In genomic region chr11:94989562-94990017, GRCm38 (mm10) we compare ENCODE assay signal across 1 mouse cellular context.
A peak's percentile ranks its signal among the peaks of the same experiment; 100 is the strongest.
TF ChIP-seq lines count a peak whose summit lies in the region.

No protein-coding gene starts in this region.

TF ChIP-seq in CH12.LX, 34 proteins besides CTCF, POLR2A, EP300 and RAD21:
- peak; percentile 100 for TF ChIP-seq SIN3A (IDR thresholded peaks at IDR 0.05; ENCODE audit: low read length)
- peak; percentile 97 for TF ChIP-seq ELF1 (IDR thresholded peaks at IDR 0.05; ENCODE audit: low read depth, low read length)
- TF ChIP-seq USF2 (conservative IDR thresholded peaks at IDR 0.05; ENCODE audit: low read depth, low read length), result 0 out of 2 replicates have a peak, but pooled peaks have one; percentile 9
- 0 out of 2 replicates have a peak, but pooled peaks have one; percentile 68 for TF ChIP-seq UBTF (IDR thresholded peaks at IDR 0.05; ENCODE audit: low read depth, low read length)
- TF ChIP-seq KAT2A (IDR thresholded peaks at IDR 0.05; ENCODE audit: insufficient replicate concordance, low read length), result 0 out of 2 replicates have a peak, but pooled peaks have one; percentile 27
- TF ChIP-seq SMC3 (IDR thresholded peaks at IDR 0.05; ENCODE audit: low read depth, low read length), result no peak
- 0 out of 2 replicates have a peak, but pooled peaks have one; percentile 20 for TF ChIP-seq MAFK (IDR thresholded peaks at IDR 0.05; ENCODE audit: insufficient replicate concordance, low read length)
- peak; percentile 100 for TF ChIP-seq MAZ (IDR thresholded peaks at IDR 0.05; ENCODE audit: low read depth, low read length)
- TF ChIP-seq CHD2 (IDR thresholded peaks at IDR 0.05; ENCODE audit: low read length), result peak; percentile 89
- no peak for TF ChIP-seq ZNF384 (IDR thresholded peaks at IDR 0.05; ENCODE audit: low read depth, low read length)
- TF ChIP-seq JUN (IDR thresholded peaks at IDR 0.05; ENCODE audit: insufficient read depth, low read depth, low read length), result no peak
- peak; percentile 70; the same call in 1 of the 2 replicates for TF ChIP-seq IRF4 (IDR thresholded peaks at IDR 0.05; ENCODE audit: low read depth, low read length)
- peak; percentile 68 for TF ChIP-seq NELFE (IDR thresholded peaks at IDR 0.05; ENCODE audit: low read depth, low read length)
- peak; percentile 32; the same call in 1 of the 2 replicates for TF ChIP-seq MAX (IDR thresholded peaks at IDR 0.05; ENCODE audit: low read length)
- peak; percentile 70; the same call in 1 of the 2 replicates for TF ChIP-seq MEF2A (IDR thresholded peaks at IDR 0.05; ENCODE audit: borderline replicate concordance, low read depth, low read length)
- no peak for TF ChIP-seq ZC3H11A (IDR thresholded peaks at IDR 0.05; ENCODE audit: low read depth, low read length)
- peak; percentile 74; the same call in 1 of the 2 replicates for TF ChIP-seq MYC (IDR thresholded peaks at IDR 0.05; ENCODE audit: low read depth, low read length)
- TF ChIP-seq ETS1 (conservative IDR thresholded peaks at IDR 0.05; ENCODE audit: low read depth, low read length), result peak; percentile 78
- TF ChIP-seq MXI1 (IDR thresholded peaks at IDR 0.05; ENCODE audit: low read depth, low read length), result no peak
- TF ChIP-seq RCOR1 (conservative IDR thresholded peaks at IDR 0.05; ENCODE audit: low read depth, low read length), result 0 out of 2 replicates have a peak, but pooled peaks have one; percentile 32
- peak; percentile 61; the same call in 1 of the 2 replicates for TF ChIP-seq NRF1 (IDR thresholded peaks at IDR 0.05; ENCODE audit: low read depth, low read length)
- TF ChIP-seq HCFC1 (IDR thresholded peaks at IDR 0.05; ENCODE audit: low read depth, low read length), result peak; percentile 83
- TF ChIP-seq TBP (conservative IDR thresholded peaks at IDR 0.05; ENCODE audit: low read depth, low read length), result peak; percentile 83
- peak; percentile 83 for TF ChIP-seq TCF12 (IDR thresholded peaks at IDR 0.05; ENCODE audit: low read depth, low read length)
- TF ChIP-seq ZKSCAN1 (IDR thresholded peaks at IDR 0.05; ENCODE audit: borderline replicate concordance, low read depth, low read length), result no peak
- peak; percentile 98 for TF ChIP-seq BHLHE40 (IDR thresholded peaks at IDR 0.05; ENCODE audit: low read depth, low read length)
TF ChIP-seq in CH12.LX: peak in this region for 20.
